Comparison of ENCODE assay signal across 18 mouse cellular contexts in the genomic region with DNA sequence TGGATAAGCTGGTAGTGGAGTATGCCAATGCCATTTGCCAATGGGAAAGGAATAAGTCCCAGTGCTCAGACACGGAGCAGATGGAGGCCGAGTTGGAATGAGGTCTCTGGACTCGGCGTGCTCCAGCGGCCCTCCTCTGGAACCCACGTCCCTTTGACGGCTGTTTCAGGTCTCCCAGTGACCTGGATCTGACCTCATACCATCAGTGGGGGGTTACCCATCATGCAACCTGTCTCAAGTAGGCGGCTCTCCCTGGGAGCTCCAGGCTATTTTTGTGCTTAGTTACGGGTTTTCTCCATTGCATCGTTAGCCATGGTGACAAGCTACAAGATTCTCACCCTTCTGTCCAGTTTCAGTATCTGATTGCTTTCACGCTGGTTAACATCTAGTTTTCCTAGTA. TPM values are rescaled to one million over a fixed set of nuclear protein-coding genes. Genes with fewer than 3 reads are reported as not detected.
A peak's percentile ranks its signal among the peaks of the same experiment; 100 is the strongest.
DNase-seq lines count a peak whose midpoint lies in the region; ATAC-seq lines count a peak whose summit lies in the region.
"Had no signal": no experiment of that assay in that cellular context is flagged by ENCODE, and none has a peak within 500 bp of the region (broad histone marks: within the 10 kb centered on the region; RNA-seq: fewer than 3 reads in every experiment).

No protein-coding gene starts in this region.

- H3K9ac ChIP-seq in heart, embryonic 11.5 days (ENCODE audit: low read depth, low read length), result 0 out of 2 replicates have a peak overlapping the region, but pooled peaks have one; percentile 46
- H3K9ac ChIP-seq in hindbrain, embryonic 15.5 days, result no peak overlapping the region
- no peak overlapping the region for H3K9ac ChIP-seq in hindbrain, embryonic 12.5 days
- H3K9ac ChIP-seq: forebrain, postnatal 0 days had no signal

- H3K9me3 ChIP-seq in heart, embryonic 11.5 days (replicated peaks; ENCODE audit: control insufficient read depth, low read length), result no peaks in the 10 kb centered on the region
- H3K9me3 ChIP-seq in hindbrain, embryonic 15.5 days, result no peaks in the 10 kb centered on the region
- H3K9me3 ChIP-seq in hindbrain, embryonic 12.5 days (replicated peaks), result no peaks in the 10 kb centered on the region
- H3K9me3 ChIP-seq: embryonic facial prominence, embryonic 10.5 days had no signal

- H3K27me3 ChIP-seq in heart, embryonic 11.5 days (ENCODE audit: control insufficient read depth, insufficient read depth, low read length), result peaks cover 22% of the 10 kb centered on the region
- no peaks in the 10 kb centered on the region for H3K27me3 ChIP-seq in hindbrain, embryonic 15.5 days
- no peaks in the 10 kb centered on the region for H3K27me3 ChIP-seq in hindbrain, embryonic 12.5 days

- peak overlapping the region; percentile 62 for H3K4me2 ChIP-seq in heart, embryonic 11.5 days
- H3K4me2 ChIP-seq in hindbrain, embryonic 15.5 days, result no peak overlapping the region
- no peak overlapping the region for H3K4me2 ChIP-seq in hindbrain, embryonic 12.5 days (replicated peaks)

- 32% methylated on average over 11 of the region's 11 CpGs for WGBS in heart, embryonic 11.5 days (ENCODE audit: insufficient replicate concordance)
- WGBS in hindbrain, embryonic 15.5 days, result 48% methylated on average over 11 of the region's 11 CpGs
- WGBS in hindbrain, embryonic 12.5 days, result 58% methylated on average over 11 of the region's 11 CpGs

- DNase-seq in heart, adult 8-10 months (ENCODE audit: low spot score), result no peak
- peak; percentile 41 to 61 for DNase-seq in right cerebral cortex, postnatal 10 days (ENCODE audit: low spot score in 2 of 2)
- DNase-seq in right cerebral cortex, adult 18-20 months, result no peak
- DNase-seq in thymus, postnatal 0 days (ENCODE audit: low spot score), result no peak
- no peak for DNase-seq in kidney, postnatal 10 days
- DNase-seq: cerebellum, adult 18-20 months; forebrain, postnatal 0 days; kidney, adult 9 months; liver; lung, adult 2 months had no signal

- 0 out of 2 replicates have a peak, but pooled peaks cover 2% of the 10 kb centered on the region for H3K36me3 ChIP-seq in heart, embryonic 11.5 days (ENCODE audit: control insufficient read depth, insufficient read depth, low read length)
- peaks cover 38% of the 10 kb centered on the region for H3K36me3 ChIP-seq in hindbrain, embryonic 15.5 days
- peaks cover 50% of the 10 kb centered on the region for H3K36me3 ChIP-seq in hindbrain, embryonic 12.5 days

- no peak; the same call in 1 of the 2 replicates for ATAC-seq in heart, embryonic 11.5 days (replicated peaks; ENCODE audit: insufficient number of reproducible peaks, low FRiP score, low TSS enrichment)
- ATAC-seq in hindbrain, embryonic 15.5 days (ENCODE audit: low FRiP score, low read depth), result no peak
- no peak; the same call in 1 of the 2 replicates for ATAC-seq in hindbrain, embryonic 12.5 days (ENCODE audit: low FRiP score)
- ATAC-seq: activated CD4-positive, CD25-positive, alpha-beta regulatory T cell, adult 4 months; forebrain, postnatal 0 days had no signal

- peak overlapping the region; percentile 38 for H3K4me3 ChIP-seq in heart, embryonic 11.5 days (ENCODE audit: low read depth, low read length)
- no peak overlapping the region for H3K4me3 ChIP-seq in hindbrain, embryonic 15.5 days
- no peak overlapping the region for H3K4me3 ChIP-seq in hindbrain, embryonic 12.5 days
- H3K4me3 ChIP-seq: embryonic facial prominence, embryonic 10.5 days had no signal

- H3K27ac ChIP-seq in heart, embryonic 11.5 days (ENCODE audit: low read depth, low read length), result peak overlapping the region; percentile 81
- peak overlapping the region; percentile 76 for H3K27ac ChIP-seq in hindbrain, embryonic 15.5 days (replicated peaks)
- no peak overlapping the region for H3K27ac ChIP-seq in hindbrain, embryonic 12.5 days
- H3K27ac ChIP-seq: embryonic facial prominence, embryonic 10.5 days; stomach, postnatal 0 days had no signal

- peaks cover 53% of the 10 kb centered on the region for H3K4me1 ChIP-seq in heart, embryonic 11.5 days (ENCODE audit: control insufficient read depth, insufficient read depth, low read length)
- H3K4me1 ChIP-seq in hindbrain, embryonic 15.5 days (replicated peaks), result peaks cover 22% of the 10 kb centered on the region
- H3K4me1 ChIP-seq in hindbrain, embryonic 12.5 days, result peaks cover 33% of the 10 kb centered on the region

RNA-seq across cellular contexts. Expression of a gene that starts 26.8 kb away (rescaled TPM):
- 0.19 TPM in 1 of 2 replicates, not detected in the other for polyA plus RNA-seq in heart, embryonic 11.5 days (2014; fragmentation: Nextera tagmentation; extraction: Ambion mirVana)
- not detected for total RNA-seq in heart, adult 8-10 months (2022)
- 20.1 and 23.0 TPM in 2 replicates for polyA plus RNA-seq in hindbrain, embryonic 15.5 days (2015; fragmentation: Nextera tagmentation; extraction: Ambion mirVana)
- 4.0 and 4.9 TPM in 2 replicates for polyA plus RNA-seq in hindbrain, embryonic 12.5 days (2016; fragmentation: Nextera tagmentation; extraction: Ambion mirVana)
- 0.18 and 0.30 TPM in 2 replicates for polyA plus RNA-seq in thymus, postnatal 0 days (2015; fragmentation: Nextera tagmentation; extraction: Ambion mirVana)
- total RNA-seq: gastrocnemius, adult 8-10 months had no signal
- polyA plus RNA-seq: spleen, adult 2 months had no signal

RNA-seq across cellular contexts. Expression of a gene that starts 31.7 kb away (rescaled TPM):
- polyA plus RNA-seq in heart, embryonic 11.5 days (2014; fragmentation: Nextera tagmentation; extraction: Ambion mirVana), result 10.6 and 13.2 TPM in 2 replicates
- under 1 TPM; 0.09 to 0.34 (median 0.25) TPM for total RNA-seq in heart, adult 8-10 months (2022)
- 1.9 and 2.7 TPM in 2 replicates for polyA plus RNA-seq in hindbrain, embryonic 15.5 days (2015; fragmentation: Nextera tagmentation; extraction: Ambion mirVana)
- polyA plus RNA-seq in hindbrain, embryonic 12.5 days (2016; fragmentation: Nextera tagmentation; extraction: Ambion mirVana), result 10.0 and 11.2 TPM in 2 replicates
- 9.7 and 9.8 TPM in 2 replicates for polyA plus RNA-seq in thymus, postnatal 0 days (2015; fragmentation: Nextera tagmentation; extraction: Ambion mirVana)
- total RNA-seq: gastrocnemius, adult 8-10 months had no signal

Comparison
In these comparisons a context has a peak if more than half of its experiments do, and no peak if none do; other contexts are left out.
1. DNase-seq: peak in right cerebral cortex, postnatal 10 days (2 of 2); none in heart, adult 8-10 months (single experiment), right cerebral cortex, adult 18-20 months (single experiment), thymus, postnatal 0 days (single experiment) and kidney, postnatal 10 days (single experiment).